Mouse (Mus musculus) ES-E14 (cell line): Measurements from ENCODE around the gene Cd86.

ENCODE experiments used
- CHD2 ChIP-seq: IDR thresholded peaks from 2 replicates; pipeline ENCODE4 v1.6.1; 2014; ENCODE audit warnings: mild to moderate bottlenecking, low read depth, low read length, inconsistent platforms
- HCFC1 ChIP-seq: IDR thresholded peaks from 2 replicates; pipeline ENCODE4 v1.6.1; 2012; ENCODE audit warnings: low read length, inconsistent platforms, borderline replicate concordance; ENCODE audit not compliant: insufficient read depth
- MAFK ChIP-seq: IDR thresholded peaks from 2 replicates; pipeline ENCODE4 v1.6.1; 2014; ENCODE audit warnings: mild to moderate bottlenecking, low read depth, low read length, inconsistent platforms; ENCODE audit not compliant: insufficient read depth
- ZC3H11A ChIP-seq: IDR thresholded peaks from 2 replicates; pipeline ENCODE4 v1.6.1; 2012; ENCODE audit warnings: low read depth, mild to moderate bottlenecking, inconsistent platforms, low read length, borderline replicate concordance
- ZNF384 ChIP-seq: IDR thresholded peaks from 2 replicates; pipeline ENCODE4 v1.6.1; 2012; ENCODE audit warnings: low read depth, low read length, inconsistent platforms

DNA sequence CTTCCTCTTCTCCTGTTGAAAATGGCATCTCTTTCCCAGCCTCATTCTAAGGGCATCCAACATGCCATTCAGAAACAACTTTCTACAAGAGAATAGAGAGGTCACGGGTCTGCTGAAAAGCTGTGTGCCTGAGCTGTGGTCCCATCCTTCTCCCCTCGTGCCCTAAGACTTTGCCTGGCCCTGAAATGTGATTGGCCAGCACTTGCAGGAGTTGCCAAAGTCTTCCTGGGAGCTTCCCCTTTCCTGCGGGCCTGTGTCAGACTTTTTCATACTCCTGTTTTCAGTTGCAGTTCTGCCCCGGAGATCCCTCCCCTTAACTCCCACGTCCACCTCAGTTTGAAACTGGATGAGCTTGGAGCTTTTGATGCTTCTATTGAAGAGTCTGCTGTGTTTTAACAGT, 24.9 kb downstream of the Cd86 start:
- TF ChIP-seq ZC3H11A (no peak), HCFC1 (no peak), CHD2 (no peak), MAFK (no peak), ZNF384 (no peak)
